Mouse (Mus musculus) embryonic fibroblast, embryonic 13.5 days (primary cell): Measurements from ENCODE around the gene Cacna1e. TPM values are rescaled to one million over a fixed set of nuclear protein-coding genes. Genes with fewer than 3 reads are reported as not detected.

Experiments used
- H3K27ac ChIP-seq: 2 replicates; pipeline ENCODE4 v1.5.1; 2012; ENCODE audit warnings: low read length, control low read depth, inconsistent platforms; ENCODE audit not compliant: insufficient read depth
- H3K4me1 ChIP-seq: 2 replicates; pipeline ENCODE4 v1.6.1; 2011; ENCODE audit warnings: low read length; ENCODE audit not compliant: control insufficient read depth, insufficient read depth
- H3K4me3 ChIP-seq: 2 replicates; pipeline ENCODE4 v1.5.1; 2011; ENCODE audit warnings: mild to moderate bottlenecking, control low read depth, low read length; ENCODE audit not compliant: insufficient read depth
- CTCF ChIP-seq: IDR thresholded peaks from 2 replicates; pipeline ENCODE4 v1.5.1; 2011; ENCODE audit warnings: mild to moderate bottlenecking, control low read depth, low read length, moderate library complexity, borderline replicate concordance; ENCODE audit not compliant: insufficient read depth
- POLR2A ChIP-seq: IDR thresholded peaks from 2 replicates; pipeline ENCODE4 v1.6.1; 2011; ENCODE audit warnings: low read depth, mild to moderate bottlenecking, control low read depth, low read length, moderate library complexity
- polyA plus RNA-seq: library from polyadenylated mRNA; stranded (reverse); fragments of >200 nt; gene quantifications from 2 replicates; pipeline ENCODE4 v1.2.4, GENCODE M21; 2011; ENCODE audit warnings: low read depth; ENCODE audit not compliant: missing spikeins, insufficient read length

Gene Cacna1e
- not detected in 2 replicates for polyA plus RNA-seq

DNA sequence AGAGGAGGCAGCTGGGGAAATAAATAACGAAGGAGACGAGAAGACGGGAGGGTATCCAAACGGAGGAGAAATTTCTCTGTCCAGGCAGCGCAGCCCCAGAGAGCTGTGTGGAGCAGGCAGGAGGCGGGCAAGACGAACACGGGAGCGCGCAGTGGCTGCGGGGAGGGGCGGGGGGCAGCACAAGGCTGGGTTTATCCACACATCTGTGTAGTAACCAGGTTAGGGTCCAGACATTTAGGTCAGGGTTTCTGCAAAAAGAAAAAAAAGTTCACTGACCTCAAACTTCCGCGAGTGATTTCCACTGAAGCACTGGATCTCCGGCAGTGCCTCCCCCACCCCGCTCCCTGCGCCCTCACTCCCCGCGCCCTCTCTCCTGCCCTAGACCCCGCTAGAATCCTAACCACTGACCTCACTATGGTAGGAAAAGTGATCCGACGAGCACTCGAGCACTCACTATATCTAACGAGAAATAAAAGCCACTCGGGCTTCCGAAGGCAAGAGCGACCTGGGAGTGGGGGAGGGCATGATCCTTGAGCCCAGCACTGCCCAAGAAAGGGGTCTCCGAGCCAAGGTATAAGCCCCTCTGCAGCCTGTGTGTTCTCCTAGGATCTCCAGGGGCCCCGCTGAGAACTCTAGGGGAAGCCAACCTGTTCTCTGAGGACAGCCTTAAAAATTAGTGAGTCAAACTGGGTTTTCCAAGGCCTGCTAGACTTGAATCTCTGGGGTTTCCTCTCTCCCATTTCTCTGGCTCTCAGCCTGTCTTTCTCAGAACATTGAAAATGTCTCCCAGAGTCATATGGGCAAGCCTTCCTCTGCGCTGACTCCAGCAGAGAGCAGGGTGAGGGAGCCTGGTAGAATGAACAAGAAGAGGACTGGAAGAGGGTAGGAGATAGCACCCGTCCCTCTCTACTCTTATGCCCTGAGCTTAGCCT, at the start of gene Cacna1e:
TSS of gene Cacna1e (minus strand) at position 227 of the 932 bp plus-strand sequence.
- TF ChIP-seq POLR2A (no peak), CTCF (no peak)
- no peak within 1 kb of the TSS for H3K27ac ChIP-seq
- peak within 1 kb of the TSS; percentile 32 for H3K4me3 ChIP-seq
- H3K4me1 ChIP-seq: no peaks in the 10 kb centered on the region

DNA sequence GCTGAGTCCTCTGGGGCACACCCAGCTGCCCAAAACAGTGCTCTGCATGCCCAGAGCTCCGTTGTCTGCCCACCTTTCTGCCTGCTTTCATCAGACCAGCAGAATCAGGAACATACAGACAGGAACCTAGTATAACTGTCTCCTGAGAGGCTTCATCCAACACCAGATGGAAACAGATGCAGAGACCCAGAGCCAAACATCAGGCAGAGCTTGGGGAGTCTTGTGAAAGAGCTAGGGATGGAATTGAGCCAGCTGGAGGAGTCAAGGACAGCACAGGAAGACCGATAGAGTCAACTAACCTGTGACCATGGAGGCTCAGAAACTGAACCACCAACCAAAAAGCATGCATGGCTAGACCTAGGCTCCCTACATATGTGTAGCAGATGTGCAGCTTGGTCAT, 34.1 kb upstream of the Cacna1e start:
- H3K4me1 ChIP-seq: peaks cover 6% of the 10 kb centered on the region; the same call in 1 of the 2 replicates
- H3K4me3 ChIP-seq: no peak overlapping the region
- no peak overlapping the region for H3K27ac ChIP-seq
- TF ChIP-seq POLR2A (no peak), CTCF (no peak)

DNA sequence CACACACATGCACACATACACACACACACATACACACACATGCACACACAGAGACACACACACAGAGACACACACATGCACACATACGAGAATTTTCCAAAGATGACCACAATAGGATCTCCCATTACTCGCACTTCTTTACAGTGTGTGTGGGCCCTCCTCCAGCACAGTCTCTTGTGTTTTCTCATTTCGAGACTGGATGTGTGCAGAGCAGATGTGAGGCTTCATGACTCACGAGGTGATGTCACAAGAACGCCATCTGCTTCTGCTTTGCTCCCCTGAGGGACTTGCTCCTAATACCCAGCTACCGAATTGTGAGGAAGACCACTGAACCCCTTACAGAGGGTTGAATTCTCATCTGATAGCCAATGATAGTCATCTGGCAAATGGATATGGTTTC, 33.1 kb upstream of the Cacna1e start:
- no peak for TF ChIP-seq CTCF
- TF ChIP-seq POLR2A: no peak
- no peak overlapping the region for H3K27ac ChIP-seq
- peaks cover 6% of the 10 kb centered on the region; the same call in 1 of the 2 replicates for H3K4me1 ChIP-seq
- H3K4me3 ChIP-seq: no peak overlapping the region

DNA sequence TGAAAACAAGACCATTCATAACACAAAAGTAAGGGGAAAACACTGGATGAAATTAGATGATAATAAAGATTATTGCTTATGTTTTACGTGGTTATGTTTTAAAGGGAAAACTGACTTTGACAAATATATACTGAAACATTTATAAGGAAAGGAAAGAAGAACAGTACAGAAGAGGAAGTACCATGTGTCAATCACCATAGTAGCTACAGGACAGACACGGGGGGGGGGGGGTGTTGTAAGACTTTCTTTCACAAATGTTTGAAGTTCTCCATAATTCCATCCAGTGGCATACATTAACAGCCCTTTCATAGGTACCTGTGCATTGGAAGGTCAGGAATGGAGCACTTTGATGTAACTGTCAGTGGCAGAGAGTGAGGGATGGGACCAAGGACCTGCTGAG, 25.3 kb upstream of the Cacna1e start:
- TF ChIP-seq CTCF: no peak
- no peak for TF ChIP-seq POLR2A
- Histone ChIP-seq H3K27ac (no peak overlapping the region), H3K4me1 (no peaks in the 10 kb centered on the region), H3K4me3 (no peak overlapping the region)

DNA sequence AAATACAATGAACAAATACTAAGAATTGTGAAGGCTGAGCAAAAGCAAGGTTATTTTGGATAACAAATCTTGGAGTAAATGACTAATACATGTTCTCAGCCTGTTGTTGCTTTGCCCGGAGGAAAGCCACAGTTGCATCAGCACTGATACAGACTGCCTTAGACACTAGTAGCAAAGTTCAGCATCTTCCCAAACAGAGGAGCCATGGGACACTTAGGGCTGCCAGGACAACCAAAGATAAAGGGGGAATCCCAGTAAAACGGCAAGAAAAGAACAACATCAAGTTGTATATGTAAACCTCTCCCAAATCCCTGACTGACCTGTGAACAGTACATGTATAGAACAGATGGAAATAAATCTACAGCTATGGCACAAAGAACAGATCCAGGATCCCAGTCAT, 13.1 kb upstream of the Cacna1e start:
- H3K4me1 ChIP-seq: no peaks in the 10 kb centered on the region
- no peak overlapping the region for H3K27ac ChIP-seq
- no peak for TF ChIP-seq POLR2A
- no peak for TF ChIP-seq CTCF
- no peak overlapping the region for H3K4me3 ChIP-seq

DNA sequence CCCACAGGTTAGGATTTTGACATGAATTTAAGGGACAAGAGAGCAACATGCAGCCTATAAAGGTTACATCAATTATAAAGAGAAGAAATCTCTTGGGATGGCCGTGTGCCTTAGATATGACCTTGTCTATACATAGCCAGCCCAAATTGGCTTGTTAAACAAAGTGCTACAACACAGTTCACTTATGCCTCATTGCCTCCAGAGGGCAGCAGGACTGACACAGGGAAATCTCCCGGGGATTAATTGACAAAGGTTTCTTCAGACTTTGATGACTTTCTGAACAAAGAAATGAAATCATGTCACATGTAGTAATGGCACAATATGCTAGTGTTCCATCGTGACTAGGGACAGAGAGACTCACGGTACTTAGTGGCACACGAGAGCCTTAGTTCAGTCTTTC, 5.9 kb upstream of the Cacna1e start:
- H3K4me3 ChIP-seq: no peak overlapping the region
- no peak for TF ChIP-seq CTCF
- no peak for TF ChIP-seq POLR2A
- no peak overlapping the region for H3K27ac ChIP-seq
- no peaks in the 10 kb centered on the region for H3K4me1 ChIP-seq

DNA sequence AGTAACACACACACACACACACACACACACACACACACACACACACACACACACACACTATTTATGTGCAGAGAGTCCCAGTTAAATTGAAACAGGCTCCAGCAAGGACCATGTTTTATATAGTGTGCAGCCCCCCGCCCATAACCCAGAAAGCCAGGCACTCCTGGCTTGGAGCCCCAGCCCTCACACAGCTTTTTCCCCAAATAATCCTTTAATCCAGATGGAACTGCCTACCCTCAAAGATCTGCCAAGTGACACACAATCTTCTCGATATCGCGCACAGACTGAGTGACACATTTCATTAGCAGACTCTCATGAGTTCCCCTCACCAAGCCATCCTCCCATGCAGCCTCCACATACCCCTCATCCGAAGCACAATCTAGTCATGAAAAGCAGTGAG, 4.2 kb upstream of the Cacna1e start:
- TF ChIP-seq POLR2A (no peak), CTCF (no peak)
- H3K4me3 ChIP-seq: no peak overlapping the region
- H3K27ac ChIP-seq: no peak overlapping the region
- no peaks in the 10 kb centered on the region for H3K4me1 ChIP-seq

DNA sequence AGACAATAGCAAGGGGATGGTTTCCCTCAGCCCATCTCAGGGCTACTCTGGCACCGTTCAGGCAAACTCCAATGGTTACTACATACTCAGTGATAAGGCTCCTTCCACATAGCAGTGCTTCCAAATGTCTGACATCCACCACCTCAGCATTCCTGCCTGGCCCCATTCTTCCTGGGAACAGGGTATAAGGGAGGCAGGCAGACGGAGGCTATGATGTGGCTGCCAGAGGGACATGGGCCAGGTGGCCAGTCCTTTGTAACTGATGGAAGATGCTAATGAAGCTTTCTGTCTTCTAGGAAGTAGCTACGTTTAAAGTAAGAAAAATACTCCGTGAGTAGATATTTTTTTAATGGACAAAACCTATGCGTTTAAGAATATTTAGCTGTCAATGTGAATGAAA, 3.7 kb upstream of the Cacna1e start:
- TF ChIP-seq CTCF (no peak), POLR2A (no peak)
- Histone ChIP-seq H3K4me1 (no peaks in the 10 kb centered on the region), H3K27ac (no peak overlapping the region), H3K4me3 (no peak overlapping the region)

DNA sequence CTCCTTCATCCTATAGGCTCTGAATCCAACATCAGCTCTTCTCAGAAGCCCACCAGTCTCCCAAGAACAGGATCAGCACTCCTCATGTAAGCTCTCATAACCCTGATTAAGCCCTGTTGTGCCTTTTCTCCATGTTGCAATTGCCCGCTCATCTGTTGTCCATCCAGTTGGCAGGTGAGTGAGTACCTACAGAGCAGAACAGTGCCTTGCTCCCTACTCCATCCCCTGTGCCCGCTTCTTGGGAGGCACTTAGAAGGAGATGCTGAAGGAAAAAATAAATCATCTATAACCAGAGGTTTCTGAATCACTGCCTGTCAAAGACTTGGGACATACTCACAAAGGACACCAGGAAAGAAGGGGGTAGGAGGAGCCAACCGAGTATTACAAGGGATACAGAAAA, 3.2 kb upstream of the Cacna1e start:
- H3K4me1 ChIP-seq: no peaks in the 10 kb centered on the region
- TF ChIP-seq CTCF: no peak
- TF ChIP-seq POLR2A: no peak
- H3K4me3 ChIP-seq: no peak overlapping the region
- no peak overlapping the region for H3K27ac ChIP-seq

DNA sequence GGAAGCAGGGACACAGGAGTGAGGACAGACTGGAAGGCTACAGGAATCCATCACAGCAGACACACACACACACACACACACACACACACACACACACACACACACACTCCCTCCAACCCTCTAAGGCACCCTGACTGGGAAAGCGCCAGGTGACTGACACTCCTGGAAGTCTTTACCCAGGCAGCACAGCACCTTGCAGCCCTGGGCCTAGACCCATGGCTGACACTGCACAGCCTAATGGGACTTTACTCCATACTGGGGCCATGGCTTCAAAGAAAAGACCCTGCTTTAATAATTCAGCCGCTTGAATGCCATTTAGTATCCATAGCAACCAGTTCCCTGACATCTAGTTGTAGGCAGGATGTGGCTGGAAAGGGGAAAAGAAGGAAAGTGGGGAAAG, 2.3 kb upstream of the Cacna1e start:
- TF ChIP-seq CTCF (no peak), POLR2A (no peak)
- Histone ChIP-seq H3K4me3 (no peak overlapping the region), H3K4me1 (no peaks in the 10 kb centered on the region), H3K27ac (no peak overlapping the region)

DNA sequence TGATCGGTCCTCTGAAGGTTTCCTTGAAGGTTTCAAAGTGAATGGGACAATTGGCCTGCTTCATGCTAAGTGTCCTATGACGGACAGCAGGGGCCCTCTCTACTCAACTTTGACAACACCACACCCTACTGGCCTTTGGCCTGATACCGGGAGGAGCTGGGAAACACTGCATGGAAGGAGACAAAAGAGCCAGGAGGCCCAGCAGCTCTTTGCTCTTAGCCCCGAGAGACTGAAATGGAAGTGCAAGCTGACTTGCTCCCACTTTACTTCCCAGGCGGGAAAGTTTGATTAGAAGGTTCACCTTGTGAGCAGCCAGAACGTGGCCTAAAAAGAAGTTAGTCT, 877 bp upstream of the Cacna1e start:
- Histone ChIP-seq H3K4me3 (no peak overlapping the region), H3K27ac (no peak overlapping the region), H3K4me1 (no peaks in the 10 kb centered on the region)
- TF ChIP-seq POLR2A (no peak), CTCF (no peak)
